Mouse (Mus musculus) layer of hippocampus, postnatal 36 days (tissue): Measurements from ENCODE around the gene Rcbtb2. TPM values are rescaled to one million over a fixed set of nuclear protein-coding genes. Genes with fewer than 3 reads are reported as not detected.

Experiments
- DNase-seq, 2 experiments: peaks; one replicate each; pipeline ENCODE4 v3.0.0; 2022
- total RNA-seq, 2 experiments: library from RNA; stranded (reverse); gene quantifications; 2 replicates each; pipeline ENCODE4 v1.2.3; 2021

Gene Rcbtb2
- total RNA-seq, 2 experiments from 2014 or later, result 23.9 to 32.3 TPM

DNA sequence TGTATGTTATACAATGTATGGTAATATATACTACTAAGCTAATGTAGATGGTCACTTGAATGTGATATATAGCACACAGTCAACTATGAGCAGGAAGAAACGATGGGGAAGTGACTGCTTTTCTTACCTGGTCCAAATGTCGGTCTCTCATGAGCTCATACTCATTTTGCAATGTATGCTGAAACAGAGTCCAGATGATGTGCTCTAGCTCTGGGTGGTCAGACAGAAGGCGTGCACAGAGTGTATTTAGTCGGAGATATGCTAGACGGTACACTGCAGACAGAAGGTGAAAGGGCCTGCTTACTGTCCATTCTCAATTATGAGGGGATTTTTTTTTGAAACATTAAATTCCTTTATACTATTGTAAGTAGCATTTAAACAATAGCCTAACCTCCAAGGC, 88.6 kb downstream of the Rcbtb2 start:
- DNase-seq, result no peak

DNA sequence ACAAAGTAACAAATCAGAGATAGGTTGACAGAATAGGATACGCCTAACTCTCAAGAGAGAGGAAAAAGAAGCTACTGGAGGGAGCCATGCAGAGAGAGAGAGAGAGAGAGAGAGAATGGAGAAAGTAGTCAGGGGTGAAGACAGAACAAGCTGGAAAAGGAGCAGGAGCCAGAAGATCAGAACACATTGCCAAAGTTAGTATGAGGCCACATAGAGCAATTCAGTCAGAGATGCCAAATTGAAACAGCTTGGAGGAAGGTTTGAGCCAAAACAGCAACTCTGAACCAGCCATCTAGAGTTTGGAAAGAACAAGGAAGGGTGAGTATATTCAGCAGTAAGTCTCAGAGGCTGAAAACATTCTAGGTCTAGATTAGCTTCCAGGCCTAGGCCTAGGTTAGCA, 94.2 kb downstream of the Rcbtb2 start:
- DNase-seq, result no peak

DNA sequence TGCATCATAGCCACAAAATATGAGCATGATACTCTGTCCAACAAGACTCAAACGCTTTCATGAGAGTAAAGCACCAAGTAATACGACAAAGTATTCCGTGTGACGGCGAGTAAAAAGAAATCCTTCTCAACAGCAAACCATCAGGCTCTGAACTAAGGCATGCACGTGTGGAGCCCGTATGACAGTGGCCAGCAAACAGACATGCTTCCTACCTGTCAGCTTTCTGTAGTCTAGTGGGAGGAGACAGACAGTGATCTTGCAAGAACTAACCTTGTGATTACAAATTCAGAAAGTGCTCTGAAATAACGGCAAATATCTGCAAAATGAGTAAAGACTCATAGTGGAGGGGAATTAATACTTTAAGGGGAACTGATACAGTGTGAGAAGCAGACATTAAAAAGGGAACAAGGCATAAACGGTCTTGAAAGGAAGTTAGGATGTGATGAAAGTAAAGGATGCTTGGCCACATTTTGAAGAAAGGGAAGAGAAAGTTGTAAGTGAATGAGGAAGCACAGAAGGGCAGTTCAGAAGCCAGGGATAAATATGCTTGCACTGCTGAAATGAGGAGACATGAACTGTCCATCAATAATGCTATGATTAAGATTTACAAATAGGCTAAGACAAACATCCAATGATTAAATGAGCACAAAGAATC, 99.6 kb downstream of the Rcbtb2 start:
- DNase-seq, result no peak

DNA sequence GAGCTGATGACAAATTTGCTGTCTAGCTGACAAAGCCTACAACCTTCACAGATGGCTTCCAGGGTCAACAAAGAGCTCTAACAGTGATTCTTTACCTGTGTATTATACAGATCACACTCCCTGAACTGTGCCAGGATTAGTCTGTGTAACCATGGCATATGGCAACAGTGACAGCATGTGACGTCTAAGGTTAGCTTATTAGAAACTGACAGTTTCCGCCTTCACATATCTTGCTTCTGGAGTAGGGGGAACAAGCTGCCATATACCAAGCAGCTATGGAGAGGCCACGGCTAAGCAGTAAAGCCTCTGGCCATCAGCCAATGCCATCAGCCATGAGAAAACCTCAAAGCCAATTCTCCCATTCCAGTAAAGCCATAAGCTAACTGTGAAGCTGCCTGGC, 103.5 kb downstream of the Rcbtb2 start:
- no peak for DNase-seq

DNA sequence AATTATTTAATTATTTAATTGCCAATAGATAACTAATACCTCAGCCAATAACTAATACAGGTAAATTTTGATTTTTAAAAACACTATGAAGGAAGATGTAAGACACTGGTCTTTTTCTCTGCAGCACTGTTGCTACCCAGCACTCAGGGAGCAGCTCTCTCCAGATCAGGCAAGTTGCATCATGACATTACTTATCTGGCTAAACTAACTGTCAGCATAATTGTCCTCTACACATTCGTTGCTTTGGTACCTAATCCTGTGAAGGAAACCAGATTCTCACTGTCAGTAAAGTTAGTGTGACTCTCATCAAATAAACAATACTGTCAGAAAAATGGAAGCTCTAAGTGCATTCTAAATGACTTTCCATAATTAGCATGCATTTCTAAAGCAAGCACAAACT, 104.0 kb downstream of the Rcbtb2 start:
- DNase-seq, result no peak

DNA sequence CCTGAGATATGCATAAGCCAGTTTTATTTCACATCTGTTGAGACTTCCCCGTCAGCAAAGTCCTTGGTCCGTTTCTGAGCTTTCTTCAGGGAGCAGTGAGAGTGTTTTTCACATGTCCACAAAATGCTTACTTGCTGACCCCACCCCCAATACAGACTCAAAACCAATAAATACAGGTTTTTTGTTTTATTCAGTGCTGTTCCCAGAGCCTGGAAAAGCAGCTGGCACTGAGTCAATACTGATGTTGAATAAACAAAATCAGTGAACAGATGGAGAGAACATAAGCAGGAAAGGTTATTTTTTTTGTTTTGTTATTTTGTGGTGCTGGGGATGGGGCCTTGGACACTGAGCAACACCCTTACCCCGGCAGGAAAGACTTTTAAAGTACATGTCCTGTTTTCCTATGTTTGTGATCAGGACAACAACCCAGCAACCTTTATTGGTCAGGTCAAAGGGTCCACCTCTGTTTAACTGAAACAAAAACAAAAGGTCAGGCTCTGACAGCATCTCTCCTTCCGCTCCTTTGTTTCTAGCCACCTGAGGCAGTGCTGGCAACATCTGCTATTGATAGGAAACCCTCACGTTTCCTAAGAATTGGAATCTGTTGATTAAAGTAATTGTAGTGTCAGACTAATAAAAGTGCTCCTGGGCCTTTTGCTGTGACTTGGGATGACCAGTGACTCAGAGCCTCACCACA, 108.6 kb downstream of the Rcbtb2 start:
- DNase-seq, result no peak

DNA sequence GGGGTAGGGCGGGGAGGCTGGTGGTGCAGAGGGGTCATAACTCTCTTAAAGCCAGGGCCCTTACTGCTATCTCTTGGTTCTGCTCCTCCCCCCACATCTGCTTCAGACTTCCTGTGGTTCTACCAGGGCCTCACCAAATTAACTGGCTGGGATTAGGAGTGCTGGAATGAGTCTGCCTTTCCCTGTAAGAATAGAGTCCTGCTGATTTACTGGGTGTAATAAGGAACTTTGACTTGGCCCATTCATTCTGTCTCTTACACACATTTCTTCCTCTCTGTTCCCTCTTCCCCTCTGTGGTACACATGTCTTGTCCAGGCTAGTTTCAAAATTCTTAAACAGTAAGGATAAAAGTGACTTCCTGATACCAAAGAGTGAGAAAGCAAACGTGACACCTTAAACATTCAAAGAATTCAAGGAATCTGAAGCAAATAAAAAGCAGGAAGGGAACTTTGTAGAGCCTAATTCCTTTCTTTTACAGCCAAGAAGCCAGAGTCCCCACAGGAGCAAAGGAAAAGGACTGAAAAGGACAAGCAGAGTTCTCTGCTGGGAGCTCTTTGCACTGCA, 111.7 kb downstream of the Rcbtb2 start:
- DNase-seq, result no peak

DNA sequence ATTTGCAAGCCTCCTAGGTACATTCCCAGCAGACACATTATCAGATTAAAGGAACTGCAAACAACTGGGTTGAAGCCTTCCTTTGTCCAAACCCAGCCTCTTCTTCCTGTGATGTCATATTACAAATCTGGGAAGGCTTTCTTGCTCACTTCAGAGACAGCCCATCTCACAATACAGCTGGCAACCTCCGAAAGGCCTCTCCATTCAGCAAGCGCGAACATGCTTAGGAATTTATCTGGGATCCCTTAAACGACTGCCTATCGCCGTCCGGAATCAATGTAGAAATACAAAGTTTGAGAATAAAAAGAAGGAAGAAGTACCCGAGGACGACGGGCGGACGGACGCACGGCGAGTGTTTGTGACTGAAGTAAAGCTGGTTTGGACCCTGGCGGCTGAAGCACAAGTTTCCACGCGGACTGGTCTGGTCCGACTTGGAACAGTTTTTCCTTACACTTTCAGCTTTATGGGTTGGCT, 115.0 kb downstream of the Rcbtb2 start, which contains the start of gene Lpar6:
Gene Lpar6 (plus strand): TSS at position 48 of the 474 bp plus-strand sequence.
- no peak for DNase-seq

DNA sequence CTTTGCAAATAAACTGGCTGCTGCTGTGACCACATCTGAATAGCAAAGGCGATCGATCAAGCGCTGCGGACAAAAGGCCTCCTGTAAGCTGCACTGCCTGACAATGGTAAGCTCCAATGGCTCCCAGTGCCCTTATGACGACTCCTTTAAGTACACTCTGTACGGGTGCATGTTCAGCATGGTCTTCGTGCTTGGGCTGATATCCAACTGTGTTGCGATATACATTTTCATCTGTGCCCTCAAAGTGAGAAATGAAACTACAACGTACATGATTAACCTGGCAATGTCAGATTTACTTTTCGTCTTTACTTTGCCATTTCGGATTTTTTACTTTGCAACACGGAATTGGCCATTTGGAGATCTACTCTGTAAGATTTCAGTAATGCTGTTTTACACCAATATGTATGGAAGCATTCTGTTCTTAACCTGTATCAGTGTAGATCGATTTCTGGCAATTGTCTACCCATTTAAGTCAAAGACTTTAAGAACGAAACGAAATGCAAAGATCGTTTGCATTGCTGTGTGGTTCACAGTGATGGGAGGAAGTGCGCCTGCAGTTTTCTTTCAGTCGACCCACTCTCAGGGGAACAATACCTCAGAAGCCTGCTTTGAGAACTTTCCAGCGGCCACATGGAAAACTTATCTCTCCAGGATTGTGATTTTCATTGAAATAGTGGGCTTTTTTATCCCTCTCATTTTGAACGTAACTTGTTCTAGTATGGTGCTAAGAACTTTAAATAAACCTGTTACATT, 115.8 kb downstream of the Rcbtb2 start:
- no peak for DNase-seq

DNA sequence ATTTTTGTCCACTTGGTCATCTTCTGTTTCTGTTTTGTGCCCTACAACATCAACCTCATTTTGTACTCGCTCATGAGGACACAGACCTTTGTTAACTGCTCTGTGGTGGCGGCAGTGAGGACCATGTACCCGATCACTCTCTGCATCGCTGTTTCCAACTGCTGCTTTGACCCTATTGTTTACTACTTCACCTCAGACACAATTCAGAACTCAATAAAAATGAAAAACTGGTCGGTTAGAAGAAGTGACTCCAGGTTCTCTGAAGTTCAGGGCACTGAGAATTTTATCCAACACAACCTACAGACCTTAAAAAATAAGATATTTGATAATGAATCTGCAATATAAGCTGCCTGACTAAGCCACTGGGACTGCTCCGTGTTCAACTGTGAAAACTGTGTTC, 116.5 kb downstream of the Rcbtb2 start:
- no peak for DNase-seq

DNA sequence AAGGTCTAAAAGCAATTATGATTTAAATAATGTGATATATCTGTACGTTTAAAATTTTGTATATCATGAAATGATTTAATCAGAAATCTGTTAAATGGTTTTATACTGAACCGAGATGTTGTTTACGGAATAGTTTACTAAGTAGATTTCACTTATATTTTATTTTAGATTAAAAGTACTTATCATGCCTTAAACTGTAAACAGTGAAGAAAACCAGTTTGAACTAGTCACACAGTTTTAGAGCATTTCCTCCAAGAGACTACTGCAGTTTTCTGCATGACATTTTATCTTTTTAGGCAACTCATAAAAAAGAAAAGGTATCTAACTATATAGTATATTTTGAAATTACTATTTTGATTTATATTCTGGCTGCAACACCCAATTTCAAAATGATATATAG, 117.0 kb downstream of the Rcbtb2 start:
- DNase-seq, result no peak

DNA sequence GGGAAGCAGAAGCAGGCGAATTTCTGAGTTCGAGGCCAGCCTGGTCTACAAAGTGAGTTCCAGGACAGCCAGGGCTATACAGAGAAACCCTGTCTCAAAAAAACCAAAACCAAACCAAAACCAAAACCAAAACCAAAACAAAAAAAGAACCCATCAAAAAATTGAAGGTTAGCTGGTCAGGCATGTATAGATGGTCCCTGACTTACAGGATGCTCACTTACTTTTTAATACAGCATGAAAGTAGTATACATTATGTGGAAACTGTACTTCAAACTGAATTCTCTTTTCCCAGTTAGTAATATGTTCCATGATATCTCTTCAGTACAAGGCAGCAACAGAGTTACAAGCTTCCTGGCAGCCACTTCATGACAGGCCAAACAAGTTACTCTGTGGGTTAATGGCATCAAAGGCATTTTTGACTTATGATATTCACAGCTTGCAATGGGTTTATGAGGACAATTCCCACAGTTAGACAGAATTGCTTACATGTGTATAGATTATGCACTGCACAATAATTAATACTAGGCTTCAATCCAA, 121.3 kb downstream of the Rcbtb2 start:
- DNase-seq, result no peak

DNA sequence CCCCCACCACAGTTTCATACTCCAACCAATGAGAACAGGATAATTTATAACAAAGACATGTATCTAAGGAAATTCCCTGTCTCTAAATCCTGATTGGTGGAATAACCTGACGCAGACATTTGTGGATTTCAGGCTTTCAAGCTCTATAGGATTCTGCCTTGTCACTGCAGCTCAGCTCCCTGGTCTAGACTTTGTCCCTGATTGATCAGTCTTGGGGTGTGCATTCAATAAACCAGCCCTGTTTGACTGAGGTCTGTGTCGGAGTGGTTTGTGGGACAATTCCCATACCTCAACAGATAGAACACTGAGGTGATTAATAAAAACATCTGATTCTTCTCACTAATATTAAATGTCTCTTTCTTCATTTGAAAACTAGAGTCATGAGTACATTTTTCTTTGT, 127.2 kb downstream of the Rcbtb2 start:
- DNase-seq, result no peak

DNA sequence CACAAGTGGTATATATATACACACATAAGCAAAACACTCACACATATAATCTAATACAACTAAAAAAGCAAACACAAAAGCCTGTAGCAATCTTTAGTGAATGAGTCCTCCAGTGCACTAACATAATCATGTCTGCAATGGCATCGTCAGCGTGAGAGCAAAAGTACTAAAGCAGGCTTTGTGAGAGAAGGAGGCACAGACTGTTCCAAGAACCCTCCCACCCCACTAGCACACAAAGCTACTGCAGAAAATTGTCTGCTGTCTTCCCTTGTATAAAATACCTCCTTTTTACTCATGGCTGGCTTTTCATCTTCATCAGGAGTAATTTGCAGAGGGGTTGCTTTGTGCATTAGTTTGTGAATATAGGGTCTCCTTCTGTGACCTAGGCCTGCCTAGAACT, 129.4 kb downstream of the Rcbtb2 start:
- no peak for DNase-seq

DNA sequence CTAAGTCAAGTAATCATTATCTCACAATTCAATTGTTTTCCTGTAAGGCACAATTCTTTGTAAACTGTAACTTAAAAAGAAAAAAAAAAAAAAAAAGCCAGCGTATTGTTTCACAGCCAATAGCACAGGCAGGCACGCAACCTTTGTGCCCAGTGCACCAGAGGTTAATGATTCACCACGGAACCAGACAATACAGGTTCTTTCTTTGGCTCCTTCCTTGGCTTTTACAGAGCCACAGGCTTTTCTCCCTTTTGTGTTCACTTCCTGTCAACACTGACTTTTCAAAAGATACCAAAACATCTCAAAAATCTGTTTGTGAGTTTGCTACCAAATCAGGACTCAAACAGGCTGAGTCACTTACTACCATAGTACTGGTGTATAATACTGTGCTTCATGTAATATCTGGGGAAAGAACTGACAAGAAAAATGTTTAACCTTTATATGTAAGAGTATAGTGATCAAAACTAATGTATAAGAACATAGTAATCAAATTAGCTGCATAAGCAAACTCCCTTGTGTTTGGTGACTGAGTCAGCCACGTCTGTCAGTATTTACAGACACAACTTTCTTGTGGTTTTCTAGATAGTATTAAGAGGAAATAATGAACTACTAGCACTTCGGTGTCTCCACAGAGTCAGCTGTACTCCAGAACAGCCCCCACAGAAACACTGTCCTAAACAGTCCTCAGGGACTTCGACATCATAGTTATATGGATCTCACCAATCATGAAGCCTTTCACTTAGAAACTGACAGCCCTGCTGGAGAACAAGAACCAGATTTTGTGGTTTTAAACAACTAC, 130.8 kb downstream of the Rcbtb2 start:
- DNase-seq, result no peak

DNA sequence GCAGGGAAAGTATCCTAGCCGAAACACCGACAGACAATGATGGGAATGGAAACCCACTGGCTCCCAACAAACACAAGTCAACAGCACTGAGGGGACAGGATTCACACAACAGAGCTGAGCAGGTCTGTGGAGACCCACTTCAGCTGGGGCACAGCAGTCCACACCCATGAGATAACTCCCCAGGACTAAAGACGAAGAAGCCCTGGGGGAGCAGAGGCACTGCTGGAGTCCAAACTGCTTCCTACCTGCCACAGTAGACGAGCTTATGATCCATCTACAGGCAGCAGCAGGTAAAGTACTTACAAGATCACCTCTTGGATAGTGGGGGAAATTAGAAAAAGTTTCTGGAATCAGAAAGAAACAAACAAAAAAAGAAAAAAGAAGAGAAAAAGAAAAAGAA, 131.6 kb downstream of the Rcbtb2 start:
- DNase-seq, result no peak

DNA sequence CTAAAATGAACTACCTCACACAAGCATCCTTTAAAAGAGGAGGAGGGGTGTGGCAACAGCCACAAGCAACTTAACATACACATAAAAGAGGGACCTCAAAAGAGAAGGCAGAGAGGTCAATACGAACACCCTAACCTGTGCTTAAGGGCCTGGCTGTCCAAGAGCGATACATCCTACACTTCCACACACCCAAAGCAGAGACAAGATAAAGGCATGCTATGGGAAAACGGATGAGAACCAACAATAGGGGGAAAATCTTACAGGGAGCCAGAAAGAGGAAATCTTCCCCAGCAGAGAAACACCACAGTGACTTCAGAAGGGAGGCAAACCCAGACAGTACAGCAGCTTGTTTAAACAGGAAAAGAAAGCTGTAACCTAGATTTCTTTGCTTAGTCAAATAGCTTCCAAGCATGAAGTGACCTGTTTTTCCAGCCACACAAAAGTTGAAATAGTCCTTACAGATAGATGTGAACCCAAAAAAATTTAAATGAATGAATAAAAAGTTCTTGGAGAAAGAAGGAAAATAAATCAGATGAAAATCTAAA, 132.7 kb downstream of the Rcbtb2 start:
- no peak for DNase-seq

DNA sequence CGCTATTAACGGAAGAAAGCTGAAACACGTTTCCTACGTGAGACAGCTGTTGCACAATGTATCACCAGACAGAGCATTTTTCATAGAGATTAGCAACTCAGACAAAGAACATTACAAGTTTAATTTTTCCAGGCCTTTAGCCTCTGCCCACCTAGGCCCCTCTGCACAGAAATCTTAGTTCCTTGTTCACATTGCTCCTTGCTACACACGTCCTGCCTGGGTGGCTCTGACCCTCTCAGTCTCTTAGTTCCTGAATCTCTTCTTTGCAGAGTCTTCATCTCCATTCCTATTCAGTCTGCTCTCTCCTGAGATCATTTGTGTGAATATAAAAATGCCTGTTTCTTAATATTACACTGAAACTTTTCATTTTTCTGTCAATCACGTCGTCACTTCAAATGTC, 134.5 kb downstream of the Rcbtb2 start:
- no peak for DNase-seq
